Mouse (Mus musculus): ENCODE results near the gene Phkg1.

GRCm38 (mm10) chr5:129869238-129869995 lies 28.9 kb downstream of the Phkg1 start:
- TF ChIP-seq CTCF (IDR thresholded peaks at IDR 0.05; ENCODE audit: low read depth, low read length) (no peak), TAL1 (conservative IDR thresholded peaks at IDR 0.05; ENCODE audit: low read depth, low read length) (no peak), POLR2AphosphoS5 (IDR thresholded peaks at IDR 0.05; ENCODE audit: insufficient replicate concordance, low read depth, low read length) (no peak)

Data from G1E (cell line).